Mouse (Mus musculus): ENCODE data around the gene Wdr24. TPM values are rescaled to one million over a fixed set of nuclear protein-coding genes. Genes with fewer than 3 reads are reported as not detected.

Gene Wdr24
- polyA plus RNA-seq, 1 experiment from 2014 or later, result 26.5 TPM

- peak overlapping the region; percentile 94 for H3K4me2 ChIP-seq
- no peaks in the 10 kb centered on the region for H3K9me3 ChIP-seq (replicated peaks)
- peak overlapping the region; percentile 98 for H3K27ac ChIP-seq (replicated peaks)
- H3K4me1 ChIP-seq, result peaks cover 49% of the 10 kb centered on the region
- 26% methylated on average over 5 of the region's 5 CpGs for WGBS
- no peak for ATAC-seq (ENCODE audit: low FRiP score)
- no peaks in the 10 kb centered on the region for H3K27me3 ChIP-seq (replicated peaks)
- peak overlapping the region; percentile 96 for H3K4me3 ChIP-seq (replicated peaks)
- H3K36me3 ChIP-seq, result no peaks in the 10 kb centered on the region
- H3K9ac ChIP-seq (replicated peaks), result peak overlapping the region; percentile 97
Observed at GRCm38 (mm10) chr17:25808028-25808427, 15.4 kb upstream of the Wdr24 start.

- Histone ChIP-seq H3K9me3 (replicated peaks) (no peaks in the 10 kb centered on the region), H3K4me2 (peak within 1 kb of the TSS; percentile 94), H3K27me3 (replicated peaks) (no peaks in the 10 kb centered on the region), H3K9ac (replicated peaks) (peak within 1 kb of the TSS; percentile 97), H3K4me1 (peaks cover 50% of the 10 kb centered on the region), H3K27ac (replicated peaks) (peak within 1 kb of the TSS; percentile 98), H3K4me3 (replicated peaks) (peak within 1 kb of the TSS; percentile 96), H3K36me3 (no peaks in the 10 kb centered on the region)
- under 1% methylated on average over 64 of the region's 100 CpGs for WGBS
- peak; percentile 91 for ATAC-seq (ENCODE audit: low FRiP score)
Observed at GRCm38 (mm10) chr17:25808789-25809605, 14.4 kb upstream of the Wdr24 start, which contains the start of gene Fbxl16. Fbxl16 (plus strand) TSS chr17:25809085.

- peak overlapping the region; percentile 94 for H3K4me2 ChIP-seq
- H3K4me1 ChIP-seq, result peaks cover 56% of the 10 kb centered on the region
- peak; percentile 40 for ATAC-seq (ENCODE audit: low FRiP score)
- H3K4me3 ChIP-seq (replicated peaks), result peak overlapping the region; percentile 96
- no peaks in the 10 kb centered on the region for H3K36me3 ChIP-seq
- H3K9ac ChIP-seq (replicated peaks), result peak overlapping the region; percentile 97
- no peaks in the 10 kb centered on the region for H3K27me3 ChIP-seq (replicated peaks)
- peak overlapping the region; percentile 98 for H3K27ac ChIP-seq (replicated peaks)
- no peaks in the 10 kb centered on the region for H3K9me3 ChIP-seq (replicated peaks)
- whole genome bisulfite sequencing, result 4% methylated on average over 25 of the region's 25 CpGs
Observed at GRCm38 (mm10) chr17:25809606-25810340, 13.7 kb upstream of the Wdr24 start.

- ATAC-seq (ENCODE audit: low FRiP score), result no peak
- H3K36me3 ChIP-seq, result no peaks in the 10 kb centered on the region
- H3K27me3 ChIP-seq (replicated peaks), result no peaks in the 10 kb centered on the region
- peaks cover 56% of the 10 kb centered on the region for H3K4me1 ChIP-seq
- no peaks in the 10 kb centered on the region for H3K9me3 ChIP-seq (replicated peaks)
- no peak overlapping the region for H3K27ac ChIP-seq (replicated peaks)
- H3K9ac ChIP-seq (replicated peaks), result no peak overlapping the region
- H3K4me2 ChIP-seq, result peak overlapping the region; percentile 94
- peak overlapping the region; percentile 96 for H3K4me3 ChIP-seq (replicated peaks)
- 78% methylated on average over 4 of the region's 4 CpGs for WGBS
Observed at GRCm38 (mm10) chr17:25810890-25811289, 12.5 kb upstream of the Wdr24 start.

GRCm38 (mm10) chr17:25813471-25813870 lies 10.0 kb upstream of the Wdr24 start:
- Histone ChIP-seq H3K4me2 (peak overlapping the region; percentile 47), H3K4me1 (peaks cover 48% of the 10 kb centered on the region), H3K27me3 (replicated peaks) (peaks cover 19% of the 10 kb centered on the region), H3K9me3 (replicated peaks) (no peaks in the 10 kb centered on the region), H3K36me3 (peaks cover 21% of the 10 kb centered on the region), H3K9ac (replicated peaks) (peak overlapping the region; percentile 29; the same call in 1 of the 2 replicates), H3K27ac (replicated peaks) (no peak overlapping the region; the same call in 1 of the 2 replicates), H3K4me3 (replicated peaks) (peak overlapping the region; percentile 14)
- 2% methylated on average over 20 of the region's 20 CpGs for WGBS
- no peak for ATAC-seq (ENCODE audit: low FRiP score)

- no peak overlapping the region for H3K4me2 ChIP-seq
- no peak for ATAC-seq (ENCODE audit: low FRiP score)
- H3K27ac ChIP-seq (replicated peaks), result no peak overlapping the region
- WGBS, result 88% methylated on average over 11 of the region's 11 CpGs
- H3K27me3 ChIP-seq (replicated peaks), result peaks cover 38% of the 10 kb centered on the region
- H3K9ac ChIP-seq (replicated peaks), result no peak overlapping the region
- H3K4me1 ChIP-seq, result peaks cover 20% of the 10 kb centered on the region
- H3K4me3 ChIP-seq (replicated peaks), result no peak overlapping the region
- no peaks in the 10 kb centered on the region for H3K9me3 ChIP-seq (replicated peaks)
- H3K36me3 ChIP-seq, result peaks cover 37% of the 10 kb centered on the region
Observed at GRCm38 (mm10) chr17:25817662-25818061, 5.8 kb upstream of the Wdr24 start.

- Histone ChIP-seq H3K9me3 (replicated peaks) (no peaks in the 10 kb centered on the region), H3K27me3 (replicated peaks) (peaks cover 38% of the 10 kb centered on the region), H3K27ac (replicated peaks) (no peak overlapping the region), H3K4me2 (no peak overlapping the region), H3K4me1 (peaks cover 14% of the 10 kb centered on the region), H3K36me3 (peaks cover 37% of the 10 kb centered on the region), H3K9ac (replicated peaks) (no peak overlapping the region), H3K4me3 (replicated peaks) (no peak overlapping the region)
- no peak for ATAC-seq (ENCODE audit: low FRiP score)
- 12% methylated on average over 46 of the region's 46 CpGs for WGBS
Observed at GRCm38 (mm10) chr17:25818851-25819780, 4.3 kb upstream of the Wdr24 start.

- Histone ChIP-seq H3K4me2 (peak overlapping the region; percentile 98), H3K9me3 (replicated peaks) (no peaks in the 10 kb centered on the region), H3K4me1 (peaks cover 58% of the 10 kb centered on the region), H3K27me3 (replicated peaks) (peaks cover 8% of the 10 kb centered on the region), H3K9ac (replicated peaks) (peak overlapping the region; percentile 81), H3K4me3 (replicated peaks) (peak overlapping the region; percentile 65), H3K27ac (replicated peaks) (0 out of 2 replicates have a peak overlapping the region, but pooled peaks have one; percentile 83), H3K36me3 (peaks cover 32% of the 10 kb centered on the region)
- 75% methylated on average over 17 of the region's 17 CpGs for WGBS
- no peak for ATAC-seq (ENCODE audit: low FRiP score)
Observed at GRCm38 (mm10) chr17:25824362-25825142, 1.1 kb downstream of the Wdr24 start.

GRCm38 (mm10) chr17:25825311-25825710 lies 1.9 kb downstream of the Wdr24 start:
- H3K4me1 ChIP-seq, result peaks cover 66% of the 10 kb centered on the region
- ATAC-seq (ENCODE audit: low FRiP score), result no peak
- 0 out of 2 replicates have a peak overlapping the region, but pooled peaks have one; percentile 3 for H3K4me3 ChIP-seq (replicated peaks)
- no peak overlapping the region for H3K27ac ChIP-seq (replicated peaks)
- peak overlapping the region; percentile 98 for H3K4me2 ChIP-seq
- peaks cover 30% of the 10 kb centered on the region for H3K36me3 ChIP-seq
- peaks cover under 1% of the 10 kb centered on the region for H3K27me3 ChIP-seq (replicated peaks)
- no peak overlapping the region for H3K9ac ChIP-seq (replicated peaks)
- WGBS, result 94% methylated on average over 6 of the region's 6 CpGs
- no peaks in the 10 kb centered on the region for H3K9me3 ChIP-seq (replicated peaks)

GRCm38 (mm10) chr17:25825984-25826570 lies 2.6 kb downstream of the Wdr24 start:
- Histone ChIP-seq H3K9me3 (replicated peaks) (no peaks in the 10 kb centered on the region), H3K4me3 (replicated peaks) (no peak overlapping the region; the same call in 1 of the 2 replicates), H3K9ac (replicated peaks) (no peak overlapping the region), H3K36me3 (peaks cover 36% of the 10 kb centered on the region), H3K4me2 (no peak overlapping the region), H3K27ac (replicated peaks) (no peak overlapping the region), H3K27me3 (replicated peaks) (no peaks in the 10 kb centered on the region), H3K4me1 (peaks cover 74% of the 10 kb centered on the region)
- 97% methylated on average over 27 of the region's 27 CpGs for WGBS
- ATAC-seq (ENCODE audit: low FRiP score), result no peak
